Mouse (Mus musculus): ENCODE measurements around the gene Trove2.

The Trove2 gene

DNA sequence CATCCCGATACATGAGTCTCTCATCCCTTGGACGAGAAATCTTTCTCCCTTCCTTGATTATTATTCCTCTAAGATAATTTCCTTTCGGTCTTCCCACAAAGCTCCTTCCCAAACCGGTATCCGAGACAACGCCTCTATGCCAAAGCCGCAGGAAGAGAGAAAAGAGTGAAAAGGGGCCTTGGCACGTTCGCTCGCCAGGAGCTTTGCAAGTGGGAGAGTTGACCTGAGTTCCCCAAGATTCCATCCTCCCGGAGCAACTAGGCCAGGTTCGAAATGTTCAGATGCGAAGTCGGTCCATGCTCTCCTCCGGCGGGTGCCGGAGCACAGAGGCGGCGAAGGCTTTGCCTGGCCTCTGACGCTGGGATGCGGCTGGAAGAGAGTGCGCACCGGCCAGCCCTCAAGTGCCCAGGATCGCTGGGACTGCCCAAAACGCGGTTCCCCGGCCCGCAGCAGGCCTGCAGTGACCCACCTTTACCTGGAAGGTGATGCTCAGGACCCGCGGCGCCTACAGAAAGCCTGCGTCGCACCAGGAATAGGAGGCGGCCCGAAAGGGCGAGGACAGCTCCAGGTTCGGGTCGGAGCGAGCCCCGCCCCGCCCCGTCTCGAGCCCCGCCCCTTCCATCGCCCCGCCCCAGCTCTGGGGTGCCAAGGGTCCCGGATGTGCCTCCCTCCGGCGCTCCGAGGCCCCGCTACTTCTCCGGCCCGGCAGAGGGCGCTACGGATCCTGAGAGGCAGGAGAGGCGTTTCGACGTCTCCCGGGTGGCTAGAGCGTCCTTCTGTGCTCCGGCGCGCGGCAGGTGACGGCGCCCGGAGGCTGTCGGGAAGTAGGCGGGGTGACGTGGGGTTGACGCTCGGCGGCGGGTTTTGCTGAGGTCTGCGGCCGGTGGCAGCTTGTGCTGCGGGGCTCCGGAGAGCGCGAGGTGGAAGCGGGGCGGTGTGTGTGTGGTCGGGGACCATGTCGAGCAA, at the start of gene Trove2, which contains the start of gene Uchl5:
Gene Trove2, minus strand, starts transcription at position 623 of the 966 bp plus-strand sequence.
Gene Uchl5, plus strand, starts transcription at position 827 of the 966 bp plus-strand sequence.
- DNase-seq, result peak; percentile 99

GRCm38 (mm10) chr1:143822677-143823076, 45.8 kb upstream of the Trove2 start:
- no peak for DNase-seq

- peak; percentile 39 for DNase-seq
Observed at GRCm38 (mm10) chr1:143820096-143820877, 43.4 kb upstream of the Trove2 start.

- peak; percentile 84 for DNase-seq
Observed at GRCm38 (mm10) chr1:143813676-143814360, 37.0 kb upstream of the Trove2 start.

DNA sequence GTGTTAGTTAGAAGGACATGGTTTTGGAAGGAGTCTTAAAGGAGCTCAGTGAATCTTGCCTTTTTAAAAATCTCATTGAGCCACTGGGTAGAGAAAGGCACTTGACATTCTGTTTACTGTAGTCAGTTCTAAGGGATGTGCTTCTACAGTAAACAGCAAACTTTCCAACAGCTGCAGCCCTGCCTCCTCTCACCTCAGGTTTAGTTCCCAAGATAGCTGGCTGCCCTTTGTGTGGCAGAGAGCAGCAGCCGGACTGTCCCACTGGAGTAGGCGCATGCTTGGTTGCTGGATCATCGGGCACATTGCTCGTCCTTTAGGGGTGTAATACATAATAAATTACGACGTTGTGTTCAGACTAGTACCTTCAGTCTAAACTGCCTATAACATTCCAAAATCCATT, 32.2 kb upstream of the Trove2 start:
- DNase-seq, result no peak

DNA sequence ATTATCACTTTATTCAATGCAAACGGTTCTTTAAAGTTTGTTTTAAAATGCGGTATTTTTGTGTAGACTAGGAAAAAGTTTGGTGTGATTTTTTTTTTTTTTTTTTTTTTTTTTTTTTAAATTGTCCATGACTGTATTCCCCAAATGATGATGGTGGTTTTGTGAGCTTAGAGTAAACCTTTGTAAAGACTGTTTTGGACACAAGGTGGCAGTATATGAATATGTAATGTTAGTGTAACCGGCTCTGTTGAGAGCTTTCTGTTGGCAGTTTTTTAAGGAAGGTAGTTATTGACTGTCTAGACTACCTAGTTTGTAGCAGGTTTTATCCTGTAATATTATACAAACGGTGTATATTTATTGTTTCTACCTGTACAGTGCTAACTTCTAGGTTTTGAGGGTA, 26.7 kb upstream of the Trove2 start:
- peak; percentile 87 for DNase-seq

- peak; percentile 26 for DNase-seq
Observed at GRCm38 (mm10) chr1:143788584-143789227, 11.8 kb upstream of the Trove2 start.

DNA sequence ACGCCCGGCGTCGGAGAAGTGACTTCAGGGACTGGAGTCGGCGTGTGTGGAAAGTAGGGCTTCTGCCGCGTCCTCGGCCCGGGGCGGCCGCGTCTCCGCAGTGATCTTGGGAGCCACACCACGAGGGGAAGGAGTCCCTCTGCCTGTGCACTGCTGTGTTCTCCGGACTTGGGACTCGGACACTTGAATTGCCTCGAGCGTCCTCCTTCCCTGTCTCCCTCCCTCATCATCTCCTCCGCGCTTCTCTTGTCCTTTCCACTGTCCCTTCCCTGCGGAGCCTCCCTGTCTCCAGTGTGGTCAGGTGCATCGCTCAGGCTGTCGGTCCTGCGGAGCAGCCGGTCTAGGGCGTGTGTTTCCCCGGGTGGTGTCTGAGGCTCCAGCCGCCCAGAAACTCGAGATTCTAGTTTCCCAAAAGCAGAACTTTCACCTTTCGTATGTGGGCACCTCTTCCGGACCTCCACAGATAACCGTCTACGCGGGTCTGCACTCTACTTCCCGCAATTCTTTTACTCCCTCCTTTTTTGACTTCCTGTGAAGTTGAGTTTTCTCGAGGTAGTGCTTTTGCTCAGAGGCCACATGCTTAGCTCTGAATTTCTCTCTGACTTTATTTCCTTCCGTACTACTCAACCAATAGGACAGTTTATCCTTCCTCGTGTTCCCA, 820 bp upstream of the Trove2 start:
- DNase-seq, result peak; percentile 48

DNA sequence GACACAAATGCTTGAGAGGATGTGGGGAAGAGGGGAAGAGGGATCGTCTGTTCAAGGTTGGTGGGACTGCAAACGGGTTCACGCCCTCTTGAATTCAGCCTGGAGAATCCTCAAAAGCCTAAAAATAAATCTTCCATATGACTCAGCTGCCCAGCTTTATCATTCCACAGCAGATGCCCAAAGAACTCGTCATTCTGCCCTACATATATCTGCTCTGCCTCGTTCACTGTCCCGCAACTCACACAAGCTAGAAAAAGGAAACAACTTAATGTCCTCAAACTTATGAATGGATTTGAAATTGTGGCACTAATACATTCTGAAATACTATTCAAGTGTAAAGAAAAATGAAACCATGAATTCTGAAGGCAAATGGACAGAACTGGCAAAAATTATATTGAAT, 3.0 kb downstream of the Trove2 start:
- DNase-seq, result no peak

DNA sequence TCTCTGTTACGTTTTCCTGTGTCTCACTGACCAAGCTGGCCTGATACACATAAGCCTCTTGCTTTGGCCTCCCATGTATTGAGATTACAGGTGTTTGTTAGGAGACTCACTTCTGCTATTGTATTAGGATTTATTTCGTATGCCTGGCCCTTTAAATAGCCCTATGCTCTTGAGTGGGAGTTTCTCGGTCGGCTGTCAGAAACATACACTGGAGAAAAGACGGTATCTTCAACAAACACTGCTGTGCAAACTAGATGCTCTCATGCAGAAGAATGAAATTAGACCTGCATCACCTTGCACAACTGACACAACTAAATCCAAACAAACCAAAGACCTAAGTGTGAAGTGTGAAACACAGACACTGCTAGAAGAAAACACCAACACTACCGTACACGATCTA, 3.8 kb downstream of the Trove2 start:
- DNase-seq, result no peak

DNA sequence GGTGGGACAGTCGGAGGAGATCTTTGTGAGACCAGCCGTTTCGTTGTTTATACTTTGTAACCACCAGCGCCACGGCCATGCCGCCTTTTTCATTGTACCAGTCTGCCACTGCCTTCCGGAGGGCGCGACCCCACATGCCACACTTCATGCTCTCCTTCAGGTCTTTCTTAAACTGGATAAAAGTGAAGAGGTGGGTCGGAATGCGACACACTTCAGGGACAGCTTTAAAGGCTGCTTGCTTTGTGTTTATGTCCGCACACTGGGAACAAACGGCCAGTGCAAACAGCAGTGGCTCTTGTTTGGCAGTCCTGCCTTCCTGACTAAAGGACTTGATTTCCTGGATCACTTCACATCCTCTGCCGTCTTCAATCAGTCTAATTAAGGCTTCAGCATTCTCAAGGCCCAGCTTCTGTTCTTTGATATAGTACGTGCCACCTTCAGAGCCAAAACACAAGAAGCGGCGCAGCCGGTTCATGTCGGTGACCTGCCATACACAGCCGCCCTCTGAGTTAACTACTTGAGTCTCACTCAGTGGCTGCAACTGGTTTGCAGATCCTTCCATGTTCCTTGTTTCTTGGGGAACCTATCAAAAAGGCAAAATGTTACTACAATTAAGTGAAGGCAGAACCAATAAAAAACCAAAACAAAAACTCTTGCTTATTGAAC, 6.3 kb downstream of the Trove2 start:
- DNase-seq, result peak; percentile 9

DNA sequence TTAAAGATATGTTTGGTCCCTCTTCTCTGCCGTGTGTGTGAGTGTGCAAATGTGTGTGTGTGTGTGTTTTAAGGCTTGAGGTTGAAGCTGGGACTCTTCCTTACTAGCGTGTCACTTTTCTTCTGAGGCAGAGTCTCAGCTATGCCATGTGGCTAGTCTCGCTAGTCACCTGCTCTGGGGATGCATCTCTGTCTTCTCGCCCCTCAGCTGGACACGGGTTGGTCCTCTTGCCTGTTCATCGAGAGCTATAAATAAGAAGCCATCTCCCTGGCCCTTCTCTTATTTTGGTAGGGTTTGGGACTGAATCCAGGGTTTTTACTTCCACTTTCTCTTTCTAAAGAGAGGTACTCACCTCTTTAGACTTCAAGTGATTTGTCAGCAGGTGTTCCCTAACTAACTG, 10.6 kb downstream of the Trove2 start:
- DNase-seq, result no peak

DNA sequence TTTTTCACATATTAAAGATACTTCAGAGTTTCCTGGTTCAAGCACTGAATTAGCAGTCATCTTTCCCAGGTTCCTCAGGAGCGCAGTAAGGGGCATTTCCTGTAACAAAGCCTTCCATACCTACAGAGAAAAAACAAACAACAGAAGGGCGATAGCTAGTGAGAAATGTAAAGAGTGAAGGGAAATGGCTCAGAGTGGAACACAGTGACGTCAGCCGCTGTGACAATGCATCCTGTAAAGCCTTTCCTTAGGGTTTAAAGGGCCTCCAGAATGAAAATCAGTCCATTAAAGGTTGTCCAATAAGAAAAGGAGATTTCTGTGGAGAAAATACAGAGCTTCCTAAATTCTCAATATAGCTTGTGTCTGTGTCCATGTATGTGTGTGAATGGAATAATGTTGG, 11.1 kb downstream of the Trove2 start:
- DNase-seq, result no peak

- DNase-seq, result no peak
Observed at GRCm38 (mm10) chr1:143764443-143764842, 12.4 kb downstream of the Trove2 start.

DNA sequence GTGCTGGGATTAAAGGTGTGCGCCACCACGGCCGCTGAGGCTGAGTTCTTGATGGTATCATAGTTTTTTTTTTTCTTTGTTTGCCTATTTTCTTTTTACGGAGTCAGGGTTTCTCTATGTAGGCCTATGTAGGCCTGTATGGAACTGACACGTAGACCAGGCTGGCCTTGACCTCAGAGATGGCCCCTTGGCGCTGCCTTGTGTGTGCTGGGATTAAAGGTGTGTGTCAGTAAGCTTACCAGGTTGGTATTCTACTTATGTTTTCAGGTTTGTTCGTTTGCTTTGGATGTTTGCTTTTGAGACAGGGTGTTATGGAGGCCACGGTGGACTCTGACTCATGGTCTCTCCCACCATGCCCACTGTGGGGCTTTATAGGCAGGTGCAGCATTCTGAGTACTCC, 14.7 kb downstream of the Trove2 start:
- DNase-seq, result no peak

DNA sequence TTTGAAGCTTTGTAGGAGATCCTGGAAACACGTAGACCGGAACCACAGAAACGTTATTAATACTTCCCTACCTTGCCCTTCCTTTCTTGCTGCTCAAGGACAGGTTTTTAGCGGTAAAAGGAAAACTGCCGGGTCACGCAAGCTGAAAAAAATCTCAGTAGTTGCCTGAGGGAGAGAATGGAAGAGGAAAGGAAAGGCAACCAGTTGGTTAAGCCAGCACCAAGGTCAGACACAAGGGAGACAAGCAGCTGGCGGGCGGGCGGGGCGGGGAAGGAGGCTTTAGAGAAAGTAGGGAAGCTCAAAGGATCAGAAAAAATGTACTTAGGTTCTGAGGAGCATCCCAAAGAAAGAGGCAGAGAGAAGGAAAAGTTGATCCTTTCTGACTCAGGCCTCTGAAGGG, 31.0 kb downstream of the Trove2 start:
- DNase-seq, result no peak

DNA sequence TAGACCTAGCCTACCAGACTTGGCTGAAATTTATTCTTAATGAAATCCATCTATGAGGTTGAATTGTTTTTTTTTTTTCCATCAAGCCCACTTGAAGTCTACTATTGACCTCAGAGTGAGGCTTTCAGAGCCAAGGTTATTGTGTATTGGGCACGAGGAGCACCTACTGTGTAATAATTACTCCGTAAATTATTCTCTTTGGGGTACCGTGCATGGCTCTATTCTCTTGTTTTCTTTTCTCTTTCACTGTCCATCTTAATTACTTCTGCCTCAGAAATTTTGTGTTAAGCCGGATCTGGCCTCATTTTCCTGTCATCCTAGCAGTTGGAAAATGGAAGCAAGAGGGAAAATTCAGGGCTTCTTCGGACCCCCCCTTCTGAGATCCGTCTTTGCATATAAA, 34.7 kb downstream of the Trove2 start:
- DNase-seq, result no peak

DNA sequence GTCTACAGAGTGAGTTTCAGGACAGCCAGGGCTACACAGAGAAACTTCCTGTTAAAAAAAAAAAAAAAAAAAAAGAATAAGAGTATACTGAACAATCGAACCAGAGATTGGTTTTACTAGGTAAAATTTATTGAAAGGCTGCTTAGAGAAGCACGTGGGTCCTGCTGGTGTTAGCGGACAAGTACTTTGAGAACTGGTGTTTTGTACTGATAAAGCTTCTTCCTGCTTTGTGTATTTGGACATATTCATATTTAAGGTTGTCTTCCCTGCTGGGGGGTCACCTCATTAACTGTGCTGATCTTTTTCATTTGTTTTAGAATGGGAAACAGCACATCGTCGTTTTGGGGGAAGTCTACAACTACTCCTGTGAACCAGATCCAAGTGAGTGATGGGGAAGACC, 35.5 kb downstream of the Trove2 start:
- DNase-seq, result no peak

DNA sequence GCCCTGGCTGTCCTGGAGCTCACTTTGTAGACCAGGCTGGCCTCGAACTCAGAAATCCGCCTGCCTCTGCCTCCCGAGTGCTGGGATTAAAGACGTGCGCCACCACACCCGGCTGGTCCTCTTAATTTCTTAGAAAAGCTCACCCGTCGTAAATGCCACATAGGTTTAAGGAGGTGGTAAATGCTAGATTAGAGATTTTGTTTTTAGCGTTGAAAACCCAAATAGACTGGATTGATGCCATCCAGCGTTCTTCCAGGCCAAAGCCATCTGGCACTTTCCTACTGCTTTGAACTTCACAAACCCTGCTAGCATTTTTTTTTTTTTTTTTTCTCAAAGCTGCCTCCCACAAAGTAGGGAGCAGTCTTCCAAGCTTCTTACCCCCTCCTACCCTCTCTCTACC, 36.3 kb downstream of the Trove2 start:
- DNase-seq, result no peak

GRCm38 (mm10) chr1:143739361-143740350, 37.2 kb downstream of the Trove2 start:
- DNase-seq, result peak; percentile 91

Data from embryo, embryonic 11 days (tissue).